Mouse (Mus musculus) lung, embryonic 14.5 days (tissue): Measurements from ENCODE around the gene Psme3. TPM values are rescaled to one million over a fixed set of nuclear protein-coding genes. Genes with fewer than 3 reads are reported as not detected.

ENCODE experiments used
- ATAC-seq: fragments of 200-750 bp; cut with Nextera tagmentation; 2 replicates; pipeline ENCODE4 v1.8.0; 2017; ENCODE audit warnings: mild to moderate bottlenecking, moderate TSS enrichment, moderate library complexity; ENCODE audit not compliant: insufficient read depth
- DNase-seq: peaks from one replicate; pipeline ENCODE4 v3.0.0-alpha.2; 2015
- H3K27ac ChIP-seq: fragments of 300-500 bp; sonication (generic); 2 replicates; pipeline ENCODE4 v1.5.1; 2014; ENCODE audit warnings: low read depth, mild to moderate bottlenecking, moderate library complexity
- H3K27me3 ChIP-seq: fragments of 300-500 bp; sonication (generic); 2 replicates; pipeline ENCODE4 v1.6.1; 2014; ENCODE audit warnings: low read length, control low read depth; ENCODE audit not compliant: insufficient read depth
- H3K36me3 ChIP-seq: fragments of 300-500 bp; sonication (generic); 2 replicates; pipeline ENCODE4 v1.6.1; 2014; ENCODE audit warnings: control low read depth; ENCODE audit not compliant: insufficient read depth
- H3K4me1 ChIP-seq: fragments of 300-500 bp; sonication (generic); 2 replicates; pipeline ENCODE4 v1.6.1; 2014; ENCODE audit warnings: antibody characterized with exemption, control low read depth; ENCODE audit not compliant: insufficient read depth
- H3K4me2 ChIP-seq: fragments of 300-500 bp; sonication (generic); 2 replicates; pipeline ENCODE4 v1.6.1; 2014; ENCODE audit warnings: mild to moderate bottlenecking
- H3K4me3 ChIP-seq: fragments of 300-500 bp; sonication (generic); 2 replicates; pipeline ENCODE4 v1.5.1; 2014; ENCODE audit warnings: low read depth, low read length
- H3K9ac ChIP-seq: fragments of 300-500 bp; sonication (generic); 2 replicates; pipeline ENCODE4 v1.6.1; 2014
- H3K9me3 ChIP-seq: fragments of 300-500 bp; sonication (generic); 2 replicates; pipeline ENCODE4 v1.6.1; 2016; ENCODE audit warnings: low read depth, low read length, control low read depth
- CTCF ChIP-seq: IDR thresholded peaks from 2 replicates; pipeline ENCODE4 v1.5.1; 2016; ENCODE audit warnings: antibody characterized with exemption, low read depth
- WGBS: fragments of 180-500 bp; shearing (Covaris S2); extraction: QIAGEN DNeasy Blood & Tissue Kit; methylation state at CpG from one replicate; pipeline ENCODE4 v1.1.7; 2014; 5-methylcytosine and 5-hydroxymethylcytosine counted together
- polyA plus RNA-seq: library from polyadenylated mRNA; unstranded; fragments of >200 nt; fragmentation: Nextera tagmentation; extraction: Ambion mirVana; gene quantifications from 2 replicates; pipeline ENCODE4 v1.2.1, GENCODE M21; 2014

Gene Psme3
- polyA plus RNA-seq, 1 experiment from 2014 or later: 123 TPM

- Histone ChIP-seq H3K27me3 (no peaks in the 10 kb centered on the region), H3K4me3 (no peak overlapping the region), H3K9ac (no peak overlapping the region), H3K9me3 (no peaks in the 10 kb centered on the region), H3K36me3 (no peaks in the 10 kb centered on the region), H3K27ac (no peak overlapping the region), H3K4me1 (peaks cover 6% of the 10 kb centered on the region), H3K4me2 (no peak overlapping the region)
- TF ChIP-seq CTCF: peak; percentile 28
- ATAC-seq (no peak), DNase-seq (no peak)
- 74% methylated on average over 9 of the region's 9 CpGs for whole genome bisulfite sequencing
Observed at GRCm38 (mm10) chr11:101335685-101336084, 19.7 kb downstream of the Psme3 start.

- H3K4me3 ChIP-seq: peak overlapping the region; percentile 5
- ATAC-seq: peak; percentile 96
- H3K4me2 ChIP-seq: peak overlapping the region; percentile 47
- H3K27ac ChIP-seq: peak overlapping the region; percentile 4; the same call in 1 of the 2 replicates
- H3K9ac ChIP-seq: peak overlapping the region; percentile 4; the same call in 1 of the 2 replicates
- peaks cover 6% of the 10 kb centered on the region for H3K4me1 ChIP-seq
- TF ChIP-seq CTCF: no peak
- no peaks in the 10 kb centered on the region for H3K27me3 ChIP-seq
- WGBS: 1% methylated on average over 9 of the region's 9 CpGs
- DNase-seq: peak; percentile 82
- no peaks in the 10 kb centered on the region for H3K9me3 ChIP-seq
- H3K36me3 ChIP-seq: no peaks in the 10 kb centered on the region
Observed at GRCm38 (mm10) chr11:101338123-101338760, 22.2 kb downstream of the Psme3 start.

GRCm38 (mm10) chr11:101347083-101347775 lies 31.2 kb downstream of the Psme3 start:
- ATAC-seq (no peak), DNase-seq (no peak)
- Histone ChIP-seq H3K4me1 (no peaks in the 10 kb centered on the region), H3K27me3 (no peaks in the 10 kb centered on the region), H3K9me3 (no peaks in the 10 kb centered on the region), H3K36me3 (no peaks in the 10 kb centered on the region), H3K4me3 (no peak overlapping the region), H3K9ac (no peak overlapping the region), H3K4me2 (no peak overlapping the region), H3K27ac (no peak overlapping the region)
- 69% methylated on average over 10 of the region's 10 CpGs for WGBS
- 0 out of 2 replicates have a peak, but pooled peaks have one; percentile 12 for TF ChIP-seq CTCF

- ATAC-seq: no peak
- no peaks in the 10 kb centered on the region for H3K9me3 ChIP-seq
- no peak overlapping the region for H3K4me2 ChIP-seq
- H3K9ac ChIP-seq: no peak overlapping the region
- 54% methylated on average over 7 of the region's 7 CpGs for WGBS
- no peaks in the 10 kb centered on the region for H3K36me3 ChIP-seq
- H3K27me3 ChIP-seq: no peaks in the 10 kb centered on the region
- no peak for DNase-seq
- no peak for TF ChIP-seq CTCF
- H3K27ac ChIP-seq: no peak overlapping the region
- H3K4me3 ChIP-seq: no peak overlapping the region
- no peaks in the 10 kb centered on the region for H3K4me1 ChIP-seq
Observed at GRCm38 (mm10) chr11:101348774-101349173, 32.8 kb downstream of the Psme3 start.

- no peaks in the 10 kb centered on the region for H3K4me1 ChIP-seq
- 61% methylated on average over 3 of the region's 3 CpGs for WGBS
- H3K4me2 ChIP-seq: no peak overlapping the region
- ATAC-seq (no peak), DNase-seq (no peak)
- no peaks in the 10 kb centered on the region for H3K36me3 ChIP-seq
- H3K27ac ChIP-seq: no peak overlapping the region
- no peak overlapping the region for H3K4me3 ChIP-seq
- no peaks in the 10 kb centered on the region for H3K27me3 ChIP-seq
- H3K9ac ChIP-seq: no peak overlapping the region
- H3K9me3 ChIP-seq: no peaks in the 10 kb centered on the region
- no peak for TF ChIP-seq CTCF
Observed at GRCm38 (mm10) chr11:101349216-101349615, 33.2 kb downstream of the Psme3 start.

GRCm38 (mm10) chr11:101351100-101351720 lies 35.2 kb downstream of the Psme3 start:
- TF ChIP-seq CTCF: no peak
- WGBS: 49% methylated on average over 11 of the region's 11 CpGs
- no peaks in the 10 kb centered on the region for H3K9me3 ChIP-seq
- H3K4me1 ChIP-seq: no peaks in the 10 kb centered on the region
- no peaks in the 10 kb centered on the region for H3K36me3 ChIP-seq
- no peak overlapping the region for H3K4me3 ChIP-seq
- DNase-seq (no peak), ATAC-seq (no peak)
- no peak overlapping the region for H3K4me2 ChIP-seq
- H3K9ac ChIP-seq: no peak overlapping the region
- no peak overlapping the region for H3K27ac ChIP-seq
- H3K27me3 ChIP-seq: no peaks in the 10 kb centered on the region

GRCm38 (mm10) chr11:101351721-101352111 lies 35.7 kb downstream of the Psme3 start:
- H3K36me3 ChIP-seq: no peaks in the 10 kb centered on the region
- no peak for TF ChIP-seq CTCF
- no peak for ATAC-seq

More at GRCm38 (mm10) chr11:101351721-101352111, 35.7 kb downstream of the Psme3 start:
- H3K4me1 ChIP-seq: no peaks in the 10 kb centered on the region
- no peaks in the 10 kb centered on the region for H3K27me3 ChIP-seq
- no peak overlapping the region for H3K4me2 ChIP-seq
- no peak overlapping the region for H3K9ac ChIP-seq
- DNase-seq: no peak
- no peak overlapping the region for H3K27ac ChIP-seq
- no peaks in the 10 kb centered on the region for H3K9me3 ChIP-seq
- H3K4me3 ChIP-seq: no peak overlapping the region
- WGBS: 32% methylated on average over 3 of the region's 3 CpGs
